Mouse (Mus musculus) cerebellum, postnatal 4 days (tissue): ENCODE measurements at regions not wholly inside any gene's neighbourhood (a gene's known extent, or its start where the extent isn't known, plus 50 kb on each side); places are given as distances from the start of the nearest gene placed in this dataset.

Source experiments
- DNase-seq, 2 experiments: peaks; one replicate each; pipeline ENCODE4 v3.0.0; 2022; ENCODE audit warnings: low spot score in 2 of 2, mixed read lengths in 1 of 2

DNA sequence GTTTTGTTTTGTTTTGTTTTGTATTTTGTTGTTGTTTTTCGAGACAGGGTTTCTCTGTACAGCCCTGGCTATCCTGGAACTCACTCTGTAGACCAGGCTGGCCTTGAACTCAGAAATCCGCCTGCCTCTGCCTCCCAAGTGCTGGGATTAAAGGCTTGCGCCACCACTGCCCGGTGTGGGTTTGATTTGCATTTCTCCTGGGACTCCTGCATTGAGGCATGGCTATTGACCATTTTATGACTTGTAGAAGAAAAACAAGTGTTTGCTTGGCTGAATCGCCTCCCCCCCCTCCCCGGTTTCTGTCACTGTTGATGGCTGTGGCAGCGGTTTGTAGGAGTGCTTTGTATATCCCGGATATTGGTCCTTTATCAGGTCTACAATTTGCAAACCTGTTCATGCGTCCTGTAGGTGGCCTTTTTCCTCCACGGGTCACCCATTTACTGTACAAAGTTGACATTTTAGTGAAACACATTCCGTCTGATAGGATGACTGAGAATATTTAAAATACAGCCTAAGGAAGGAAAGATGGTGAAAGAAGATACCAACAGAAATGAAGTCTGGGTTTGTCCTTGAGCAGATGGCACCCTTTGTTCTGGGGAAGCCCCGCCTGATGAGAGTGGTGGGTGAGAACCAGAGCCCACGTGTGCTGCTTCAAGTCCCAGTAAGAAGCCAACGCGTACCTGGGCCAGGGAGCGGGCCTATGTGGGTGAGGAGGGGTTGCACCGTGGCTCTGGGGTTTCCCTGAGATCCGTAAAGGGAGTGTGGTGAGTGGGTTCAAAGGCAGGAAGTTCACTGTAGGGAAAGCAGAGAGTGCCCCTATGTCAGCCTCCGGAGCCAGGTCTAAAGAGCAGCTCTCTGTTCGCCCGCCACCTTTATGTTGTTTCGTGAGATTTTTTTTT is 52.6 kb upstream of the Smndc1 start:
- DNase-seq: no peak

DNA sequence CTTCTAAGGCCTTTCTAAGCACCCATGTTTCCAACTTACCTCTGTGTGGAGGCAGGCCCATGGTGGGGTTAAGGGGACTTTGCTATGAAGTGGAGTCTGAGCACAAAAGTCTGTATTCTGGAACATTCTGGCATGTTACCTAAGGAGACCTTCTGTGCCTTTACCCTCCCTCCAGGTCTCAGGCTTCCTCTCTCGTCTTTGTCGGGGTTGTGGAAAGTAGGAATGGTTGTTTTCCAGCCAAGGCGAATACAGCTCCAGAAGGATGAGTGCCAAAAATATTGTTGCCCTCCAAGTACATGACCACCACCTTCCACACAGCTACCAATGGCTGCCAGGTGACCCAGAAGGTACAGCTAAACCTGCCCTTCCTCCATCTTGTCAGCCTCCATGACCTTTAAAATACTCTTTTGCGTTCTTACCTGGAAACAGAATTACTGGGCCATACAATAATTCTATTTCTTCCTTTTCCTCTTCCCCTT is 51.8 kb upstream of the Smndc1 start:
- no peak for DNase-seq

DNA sequence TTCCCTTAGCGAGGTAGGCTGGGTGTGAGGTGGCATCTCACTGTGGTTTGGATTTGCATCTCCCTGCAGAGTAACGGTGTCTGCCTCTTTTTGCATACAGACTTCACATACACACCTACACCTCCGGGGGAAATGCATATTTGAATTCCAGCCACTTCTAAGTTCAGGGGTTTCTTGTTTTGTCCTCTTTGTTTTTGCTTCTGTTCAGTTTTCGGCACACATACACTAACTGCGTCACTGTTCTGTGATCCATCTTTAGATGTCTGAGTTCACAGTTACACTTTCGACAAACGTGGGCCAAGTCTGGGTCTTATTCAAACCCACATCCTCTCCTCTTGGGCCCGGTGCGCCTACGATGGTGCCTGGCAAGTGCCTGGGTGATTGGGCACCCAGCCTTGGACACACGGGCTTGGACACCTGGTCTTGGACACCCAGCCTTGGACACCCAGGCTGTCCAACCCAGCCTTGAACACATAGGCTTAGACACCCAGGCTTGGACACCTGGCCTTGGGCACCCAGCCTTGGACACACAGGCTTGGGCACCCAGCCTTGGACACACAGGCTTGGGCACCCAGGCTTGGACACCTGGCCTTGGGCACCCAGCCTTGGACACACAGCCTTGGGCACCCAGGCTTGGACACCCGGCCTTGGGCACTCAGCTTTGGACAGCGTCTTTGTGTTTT is 51.2 kb upstream of the Smndc1 start:
- DNase-seq: no peak

DNA sequence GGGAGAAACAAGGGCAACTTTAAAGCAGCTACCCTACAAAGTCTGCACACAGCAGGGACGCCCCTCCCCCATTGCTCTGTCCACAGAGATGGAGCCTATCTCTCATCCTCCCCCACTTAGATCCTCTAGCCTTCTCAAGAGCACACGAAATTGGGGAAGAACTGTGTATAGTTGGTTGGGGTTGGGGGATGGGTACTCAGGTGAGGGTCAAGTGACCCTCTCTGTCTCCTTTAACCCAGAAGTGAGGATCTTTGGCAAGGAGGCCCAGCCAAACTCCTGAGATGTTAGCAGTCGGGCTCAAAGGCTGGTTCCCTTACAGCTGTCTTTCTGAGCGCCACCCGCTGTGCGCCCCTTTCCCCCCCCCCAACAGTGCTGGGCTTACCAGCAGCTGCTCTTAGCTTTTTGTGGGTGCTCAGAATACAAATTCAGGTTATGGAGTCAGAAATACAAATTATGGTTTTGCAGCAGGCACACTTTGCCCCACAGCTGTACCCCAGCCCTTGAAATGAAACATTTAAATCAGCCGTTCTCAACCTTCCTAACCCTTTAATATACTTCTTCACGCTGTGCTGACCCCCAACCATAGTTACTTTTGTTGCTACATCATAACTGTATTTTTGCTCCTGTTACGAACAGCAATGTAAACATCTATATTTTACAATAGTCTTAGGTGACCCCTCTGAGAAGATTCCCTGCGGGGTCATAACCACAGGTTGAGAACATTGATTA is 50.1 kb upstream of the Smndc1 start:
- DNase-seq: no peak
